Mouse (Mus musculus) cerebellum, postnatal 36 days (tissue): ENCODE measurements at regions not wholly inside any gene's neighbourhood (a gene's known extent, or its start where the extent isn't known, plus 50 kb on each side); places are given as distances from the start of the nearest gene placed in this dataset.
"Not testable (repeated sequence)": the region's sequence is repeated elsewhere in the genome, so short reads cannot be mapped to it uniquely, and the experiment has no call there.

ENCODE experiments used
- DNase-seq, 2 experiments: peaks; one replicate each; pipeline ENCODE4 v3.0.0; 2021 to 2022; ENCODE audit warnings: mixed read lengths in 2 of 2

DNA sequence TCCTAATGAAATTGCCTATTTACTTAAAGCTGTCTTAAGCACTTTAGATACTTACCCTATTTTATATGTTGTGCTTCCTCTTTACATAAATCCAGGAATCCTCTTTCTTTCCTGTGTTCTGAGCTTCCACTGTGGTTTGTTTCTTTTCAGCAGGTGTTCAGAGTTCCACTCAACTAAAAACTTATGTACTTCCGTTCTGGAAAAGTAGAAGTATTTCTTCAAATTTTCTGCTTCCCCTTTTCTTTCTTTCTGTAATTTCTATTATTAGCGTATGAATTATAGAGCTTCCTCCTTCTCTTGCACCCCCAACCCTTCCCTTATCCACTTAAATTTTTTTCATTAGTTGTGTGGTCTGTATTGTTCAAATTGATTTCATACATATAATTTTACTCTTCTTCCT is 165.8 kb upstream of the Nudt12 start:
- no peak for DNase-seq

DNA sequence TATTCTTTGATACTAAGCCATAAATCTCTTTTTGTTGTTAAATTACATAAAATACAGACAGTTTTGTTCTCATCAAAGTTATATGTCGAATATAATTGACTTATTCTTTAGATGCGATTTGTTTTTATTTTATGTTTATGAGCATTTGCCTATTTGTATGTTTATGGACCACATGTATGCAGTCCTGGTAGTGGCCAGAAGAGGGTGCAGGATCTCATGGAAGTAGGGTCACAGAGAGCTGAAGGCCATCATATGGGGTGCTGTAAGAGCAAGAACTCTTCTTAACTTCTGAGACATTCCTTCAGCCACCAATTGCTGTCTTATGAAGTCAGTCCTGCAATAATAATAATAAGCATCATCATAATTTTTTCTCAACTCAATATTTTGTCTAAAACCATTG is 143.2 kb upstream of the Nudt12 start:
- no peak for DNase-seq

DNA sequence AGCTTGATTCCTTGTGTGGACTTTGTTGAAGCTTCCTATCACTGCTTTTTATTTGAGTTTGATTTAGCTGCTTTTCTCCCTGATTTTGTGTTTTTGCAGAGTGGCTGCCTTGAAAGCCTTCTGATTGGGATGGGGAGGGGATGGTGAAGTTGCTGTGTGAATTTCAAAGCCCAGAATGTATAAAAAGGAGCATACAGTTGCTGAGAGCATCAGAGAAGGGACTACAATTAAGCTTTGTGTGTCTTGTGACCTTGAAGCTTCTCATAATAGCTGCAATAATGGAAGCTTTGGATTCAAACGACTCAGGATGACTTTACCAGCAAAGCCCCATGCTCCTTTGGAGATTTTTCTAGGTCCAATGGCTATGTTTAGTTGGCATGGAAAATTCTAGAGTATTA is 130.6 kb upstream of the Nudt12 start:
- no peak for DNase-seq

DNA sequence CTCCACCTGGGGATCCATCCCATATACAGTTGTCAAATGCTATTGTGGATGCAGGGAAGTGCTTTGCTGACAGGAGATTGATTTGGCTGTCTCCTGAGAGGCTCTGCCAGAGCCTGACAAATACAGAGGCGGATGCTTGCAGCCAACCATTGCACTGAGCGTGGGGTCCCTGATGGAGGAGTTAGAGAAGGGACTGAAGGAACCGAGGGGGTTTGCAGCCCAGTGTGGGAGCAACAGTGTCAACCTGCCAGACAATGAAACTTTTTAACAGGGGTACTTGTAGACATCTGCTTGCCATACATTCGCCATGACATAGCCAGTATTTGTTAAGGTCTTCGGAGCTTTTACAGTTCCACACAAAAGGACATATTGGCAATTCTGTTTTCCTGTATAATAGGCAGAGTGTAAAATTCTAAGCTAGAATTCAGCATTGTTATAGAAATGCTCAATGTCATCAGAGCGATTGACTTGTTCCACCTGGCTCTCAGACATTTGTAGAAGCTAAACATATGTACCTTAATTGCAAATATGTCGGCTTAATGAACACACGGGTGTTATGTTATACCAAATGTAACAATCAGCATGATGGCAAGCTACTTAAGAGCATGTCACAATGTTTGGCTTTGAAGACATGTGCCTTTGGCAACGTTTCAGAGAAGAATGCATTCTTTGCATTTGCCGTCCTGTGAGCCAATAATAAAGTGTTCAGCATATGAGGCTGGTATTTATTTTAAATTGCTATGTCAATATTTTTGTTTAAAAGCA is 130.0 kb upstream of the Nudt12 start:
- DNase-seq, result no peak

DNA sequence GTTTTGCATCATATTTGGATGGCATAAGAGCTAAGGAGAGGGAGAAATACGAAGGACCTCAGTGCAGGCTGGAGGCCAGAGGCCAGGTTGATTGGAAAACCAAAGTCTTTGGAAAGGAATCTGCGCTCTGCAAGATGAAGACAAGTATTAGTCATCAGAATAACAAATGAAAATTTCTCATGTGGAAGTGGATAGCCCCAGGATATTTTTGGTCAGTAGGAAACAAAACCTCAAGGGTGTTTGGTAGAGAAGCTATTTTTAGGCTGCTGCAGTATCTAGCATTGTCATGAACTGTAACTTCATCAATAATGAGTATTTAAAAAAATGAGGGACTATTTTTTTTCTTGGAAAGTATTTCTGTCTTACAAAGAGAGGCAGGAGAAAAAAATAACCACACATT is 125.6 kb upstream of the Nudt12 start:
- DNase-seq, result no peak

DNA sequence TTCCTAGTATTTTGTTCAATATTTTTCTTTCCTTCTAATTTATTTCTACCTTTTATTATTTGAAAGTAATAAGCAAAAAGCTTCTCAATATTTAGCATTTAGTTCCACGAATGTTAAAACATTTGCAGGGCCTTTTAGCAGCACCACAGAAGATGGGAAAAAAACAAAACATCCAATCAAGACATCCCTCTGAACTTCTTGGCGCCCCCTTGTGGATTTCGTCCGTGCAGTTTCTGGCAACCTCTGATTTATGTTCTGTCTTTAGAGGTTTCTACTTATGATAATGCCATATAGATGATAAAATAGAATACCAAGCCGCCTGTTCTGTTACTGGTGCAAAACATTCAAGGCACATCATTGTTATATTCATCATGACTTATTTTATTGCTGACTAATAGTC is 86.2 kb upstream of the Nudt12 start:
- DNase-seq, result peak; percentile 14 to 32

DNA sequence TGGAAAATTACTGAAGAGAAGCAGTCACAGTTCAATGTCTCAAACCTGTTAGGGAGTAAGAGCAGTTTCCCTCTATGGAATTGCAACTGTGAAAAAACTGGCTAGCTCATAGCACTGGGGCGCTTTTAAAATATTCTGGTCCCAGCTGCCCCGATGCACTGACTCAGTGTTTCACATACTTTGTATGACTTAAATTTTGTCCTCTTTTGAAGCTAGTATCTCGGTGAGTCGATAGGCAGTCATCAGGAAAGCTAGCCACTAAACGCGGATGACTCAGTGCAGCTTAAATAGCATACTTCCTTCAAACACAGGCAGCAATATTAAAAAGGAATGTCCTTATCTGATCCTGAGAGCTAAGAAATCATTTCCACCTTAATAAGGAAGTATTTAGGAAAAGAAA is 63.7 kb upstream of the Nudt12 start:
- DNase-seq, result not testable (repeated sequence)

DNA sequence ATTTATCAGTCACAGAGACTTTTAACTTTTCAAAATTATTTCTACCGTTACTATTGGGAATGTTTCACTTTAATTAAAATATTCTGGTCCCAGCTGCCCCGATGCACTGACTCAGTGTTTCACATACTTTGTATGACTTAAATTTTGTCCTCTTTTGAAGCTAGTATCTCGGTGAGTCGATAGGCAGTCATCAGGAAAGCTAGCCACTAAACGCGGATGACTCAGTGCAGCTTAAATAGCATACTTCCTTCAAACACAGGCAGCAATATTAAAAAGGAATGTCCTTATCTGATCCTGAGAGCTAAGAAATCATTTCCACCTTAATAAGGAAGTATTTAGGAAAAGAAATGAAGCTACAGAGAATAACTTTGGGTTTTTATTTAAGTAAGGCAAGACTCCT is 63.2 kb upstream of the Nudt12 start:
- DNase-seq, result not testable (repeated sequence)
